Mouse (Mus musculus): ENCODE data around the gene Cmtm3. TPM values are rescaled to one million over a fixed set of nuclear protein-coding genes. Genes with fewer than 3 reads are reported as not detected.
"Not testable (repeated sequence)": the region's sequence is repeated elsewhere in the genome, so short reads cannot be mapped to it uniquely, and the experiment has no call there.

Gene Cmtm3
- 14.1 to 17.1 TPM (median 16.7 TPM) in 3 replicates for total RNA-seq (2017)

- no peak for ATAC-seq (replicated peaks; ENCODE audit: insufficient number of reproducible peaks, low FRiP score, low TSS enrichment, poor library complexity, severe bottlenecking)
These were observed at the start of gene Cmtm3 for GRCm38 (mm10) chr8:104339229-104339982. Cmtm3 (plus strand) TSS chr8:104339410.

GRCm38 (mm10) chr8:104293081-104293480 is 46.1 kb upstream of the Cmtm3 start, which contains the start of gene Cmtm2a:
Cmtm2a (minus strand) TSS chr8:104293181.
- ATAC-seq (replicated peaks; ENCODE audit: insufficient number of reproducible peaks, low FRiP score, low TSS enrichment, poor library complexity, severe bottlenecking): not testable (repeated sequence)

- ATAC-seq (replicated peaks; ENCODE audit: insufficient number of reproducible peaks, low FRiP score, low TSS enrichment, poor library complexity, severe bottlenecking): no peak
These were observed 44.8 kb upstream of the Cmtm3 start for GRCm38 (mm10) chr8:104294396-104294795.

- not testable (repeated sequence) for ATAC-seq (replicated peaks; ENCODE audit: insufficient number of reproducible peaks, low FRiP score, low TSS enrichment, poor library complexity, severe bottlenecking)
These were observed 37.6 kb upstream of the Cmtm3 start for GRCm38 (mm10) chr8:104301577-104301976.

- ATAC-seq (replicated peaks; ENCODE audit: insufficient number of reproducible peaks, low FRiP score, low TSS enrichment, poor library complexity, severe bottlenecking): not testable (repeated sequence)
These were observed 36.7 kb upstream of the Cmtm3 start for GRCm38 (mm10) chr8:104302536-104302935.

- no peak for ATAC-seq (replicated peaks; ENCODE audit: insufficient number of reproducible peaks, low FRiP score, low TSS enrichment, poor library complexity, severe bottlenecking)
These were observed 34.2 kb upstream of the Cmtm3 start for GRCm38 (mm10) chr8:104304962-104305361.

- ATAC-seq (replicated peaks; ENCODE audit: insufficient number of reproducible peaks, low FRiP score, low TSS enrichment, poor library complexity, severe bottlenecking): not testable (repeated sequence)
These were observed 30.9 kb upstream of the Cmtm3 start for GRCm38 (mm10) chr8:104308341-104308740.

- ATAC-seq (replicated peaks; ENCODE audit: insufficient number of reproducible peaks, low FRiP score, low TSS enrichment, poor library complexity, severe bottlenecking): not testable (repeated sequence)
These were observed 29.6 kb upstream of the Cmtm3 start, which contains the start of the genes Gm45711 and Cmtm1 for GRCm38 (mm10) chr8:104309441-104310155. Gm45711 (minus strand) TSS chr8:104310081. Cmtm1 (minus strand) TSS chr8:104310145.

GRCm38 (mm10) chr8:104312023-104312422 is 27.2 kb upstream of the Cmtm3 start:
- ATAC-seq (replicated peaks; ENCODE audit: insufficient number of reproducible peaks, low FRiP score, low TSS enrichment, poor library complexity, severe bottlenecking): not testable (repeated sequence)

- no peak for ATAC-seq (replicated peaks; ENCODE audit: insufficient number of reproducible peaks, low FRiP score, low TSS enrichment, poor library complexity, severe bottlenecking)
These were observed 25.9 kb upstream of the Cmtm3 start for GRCm38 (mm10) chr8:104313311-104313710.

GRCm38 (mm10) chr8:104321267-104321666 is 17.9 kb upstream of the Cmtm3 start, which contains the start of gene Gm11020:
Gm11020 (plus strand) TSS chr8:104321567.
- not testable (repeated sequence) for ATAC-seq (replicated peaks; ENCODE audit: insufficient number of reproducible peaks, low FRiP score, low TSS enrichment, poor library complexity, severe bottlenecking)

GRCm38 (mm10) chr8:104321930-104322329 is 17.3 kb upstream of the Cmtm3 start, which contains the start of gene Cmtm2b:
Cmtm2b (plus strand) TSS chr8:104322230.
- ATAC-seq (replicated peaks; ENCODE audit: insufficient number of reproducible peaks, low FRiP score, low TSS enrichment, poor library complexity, severe bottlenecking): not testable (repeated sequence)

- no peak for ATAC-seq (replicated peaks; ENCODE audit: insufficient number of reproducible peaks, low FRiP score, low TSS enrichment, poor library complexity, severe bottlenecking)
These were observed 6.3 kb upstream of the Cmtm3 start for GRCm38 (mm10) chr8:104332665-104333631.

- peak; percentile 69 for ATAC-seq (replicated peaks; ENCODE audit: insufficient number of reproducible peaks, low FRiP score, low TSS enrichment, poor library complexity, severe bottlenecking)
These were observed 5.4 kb upstream of the Cmtm3 start for GRCm38 (mm10) chr8:104333786-104334185.

- ATAC-seq (replicated peaks; ENCODE audit: insufficient number of reproducible peaks, low FRiP score, low TSS enrichment, poor library complexity, severe bottlenecking): no peak
These were observed 5.0 kb upstream of the Cmtm3 start for GRCm38 (mm10) chr8:104334196-104334595.

GRCm38 (mm10) chr8:104336806-104337205 is 2.4 kb upstream of the Cmtm3 start:
- no peak for ATAC-seq (replicated peaks; ENCODE audit: insufficient number of reproducible peaks, low FRiP score, low TSS enrichment, poor library complexity, severe bottlenecking)

GRCm38 (mm10) chr8:104337890-104338289 is 1.3 kb upstream of the Cmtm3 start:
- no peak for ATAC-seq (replicated peaks; ENCODE audit: insufficient number of reproducible peaks, low FRiP score, low TSS enrichment, poor library complexity, severe bottlenecking)

GRCm38 (mm10) chr8:104339983-104340232 is 698 bp downstream of the Cmtm3 start:
- ATAC-seq (replicated peaks; ENCODE audit: insufficient number of reproducible peaks, low FRiP score, low TSS enrichment, poor library complexity, severe bottlenecking): no peak

All from monocyte, adult 5-6 weeks (primary cell).